Mouse (Mus musculus) monocyte, adult 2 months (primary cell): Measurements from ENCODE around the gene Ciao2a.

Experiments used
- DNase-seq, 2 experiments: peaks; one replicate each; pipeline ENCODE4 v3.0.0; 2022; ENCODE audit warnings: low spot score in 2 of 2, low read depth in 1 of 2

Gene Ciao2a

DNA sequence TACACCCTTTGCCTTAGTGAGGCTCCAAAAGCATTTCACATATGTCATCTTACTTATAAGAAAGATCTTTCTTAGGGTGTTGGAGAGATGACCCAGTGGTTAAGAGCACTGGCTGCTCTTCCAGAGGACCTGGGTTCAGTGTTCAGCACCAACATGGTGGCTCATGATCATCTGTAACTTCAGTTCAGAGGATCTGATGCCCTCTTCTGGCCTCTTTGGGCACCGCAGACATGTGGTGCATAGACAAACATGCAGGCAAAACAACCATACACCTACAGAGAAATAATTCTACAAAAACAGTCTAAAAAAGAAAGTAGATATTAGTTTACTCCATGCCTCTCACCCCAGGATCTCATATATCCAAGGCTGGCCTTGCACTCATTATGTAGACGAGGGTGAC is 33.7 kb downstream of the Ciao2a start:
- no peak for DNase-seq

- no peak for DNase-seq
Observed at GRCm38 (mm10) chr9:66162995-66163394, 36.6 kb downstream of the Ciao2a start.

GRCm38 (mm10) chr9:66167222-66167621 is 40.8 kb downstream of the Ciao2a start:
- DNase-seq: no peak

DNA sequence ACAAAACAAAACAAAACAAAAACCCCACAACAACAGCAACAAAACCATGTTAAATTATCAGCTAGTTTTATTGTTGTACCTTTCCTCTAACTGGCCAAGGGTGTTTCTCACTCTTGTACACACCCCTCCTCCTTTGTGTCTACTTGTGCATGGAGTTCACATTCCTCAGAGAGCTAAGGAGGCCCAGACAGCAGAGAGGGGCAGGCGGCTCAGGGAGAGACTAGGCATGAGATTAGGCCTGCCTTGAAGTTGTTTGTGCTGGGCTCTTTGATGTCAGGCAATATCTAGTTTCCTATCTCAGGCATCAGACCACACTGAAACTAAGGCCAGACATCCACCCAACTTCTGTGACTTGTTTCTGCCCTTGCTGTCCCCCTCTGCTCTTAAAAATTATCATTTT is 41.8 kb downstream of the Ciao2a start:
- no peak for DNase-seq

DNA sequence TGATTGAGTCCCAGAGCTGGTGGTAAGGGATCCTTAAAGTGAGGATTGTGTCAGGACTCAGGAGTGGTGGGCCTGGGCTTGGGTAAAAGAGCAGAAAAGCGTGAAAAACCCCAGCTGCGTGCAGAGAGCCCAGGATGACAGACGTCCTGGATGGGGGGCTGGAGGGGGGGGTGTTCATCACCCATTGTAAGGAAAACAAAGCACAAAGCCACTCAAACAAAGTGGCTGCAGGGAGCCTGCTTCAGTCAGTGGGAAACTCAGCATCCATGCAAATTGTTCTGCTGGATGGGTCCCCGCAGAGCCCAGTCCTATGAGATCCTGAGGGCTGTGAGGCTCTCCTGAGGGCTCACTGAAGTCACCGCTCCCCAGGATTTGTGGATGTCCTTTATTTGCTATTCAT is 44.1 kb downstream of the Ciao2a start:
- no peak for DNase-seq

- DNase-seq: no peak
Observed at GRCm38 (mm10) chr9:66171275-66171921, 45.0 kb downstream of the Ciao2a start.

DNA sequence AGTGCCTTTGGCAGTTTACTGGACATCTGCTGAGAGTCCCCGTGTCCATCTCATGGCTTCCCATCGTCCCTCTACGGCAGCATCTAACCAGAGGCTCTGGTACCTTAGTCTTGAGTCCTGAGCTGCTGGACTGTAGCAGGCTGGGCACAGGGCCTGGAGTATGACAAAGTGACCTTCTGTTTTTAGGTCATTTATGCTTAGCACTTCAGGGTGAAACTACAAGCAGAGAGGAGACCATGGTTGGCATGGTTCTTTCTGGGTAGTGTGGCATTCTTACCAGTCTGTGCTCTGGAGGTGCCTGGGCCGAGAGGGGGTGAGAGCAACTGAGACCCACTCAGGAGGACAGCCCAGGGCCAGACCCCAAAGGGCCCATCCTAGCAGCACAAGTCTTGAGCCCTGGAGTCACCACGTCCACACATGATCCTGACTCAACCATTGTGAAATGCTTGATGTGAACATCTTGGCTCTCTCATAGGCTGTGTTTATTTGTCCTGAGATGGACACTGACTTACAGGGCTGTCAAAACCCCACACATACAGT is 47.0 kb downstream of the Ciao2a start:
- DNase-seq: no peak

GRCm38 (mm10) chr9:66174985-66175384 is 48.6 kb downstream of the Ciao2a start:
- DNase-seq: no peak

- DNase-seq: no peak
Observed at GRCm38 (mm10) chr9:66177975-66178374, 51.6 kb downstream of the Ciao2a start.

DNA sequence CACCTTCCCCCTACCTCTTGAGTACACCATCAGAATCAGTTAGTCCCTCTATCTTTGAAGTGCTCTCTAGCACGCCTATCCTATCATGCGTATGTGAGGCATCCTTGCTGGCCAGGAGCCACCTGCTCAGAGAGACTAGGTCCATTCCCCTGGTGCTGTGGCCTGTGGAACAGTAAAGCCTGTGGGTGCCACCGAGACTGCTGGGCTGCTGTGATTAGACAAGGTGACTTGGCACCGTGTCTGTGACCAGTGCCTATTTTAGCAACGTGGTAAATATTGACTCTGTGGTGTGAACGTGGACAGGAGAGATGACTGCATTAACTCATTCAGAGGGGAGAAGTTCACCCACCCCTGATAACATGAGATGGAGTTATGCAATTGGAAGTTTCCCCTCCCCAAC is 53.4 kb downstream of the Ciao2a start:
- no peak for DNase-seq

- DNase-seq: no peak
Observed at GRCm38 (mm10) chr9:66181126-66181825, 54.9 kb downstream of the Ciao2a start.

GRCm38 (mm10) chr9:66181826-66182678 is 55.6 kb downstream of the Ciao2a start:
- no peak for DNase-seq

GRCm38 (mm10) chr9:66182679-66182993 is 56.2 kb downstream of the Ciao2a start:
- no peak for DNase-seq

GRCm38 (mm10) chr9:66183023-66183422 is 56.6 kb downstream of the Ciao2a start:
- DNase-seq: no peak

DNA sequence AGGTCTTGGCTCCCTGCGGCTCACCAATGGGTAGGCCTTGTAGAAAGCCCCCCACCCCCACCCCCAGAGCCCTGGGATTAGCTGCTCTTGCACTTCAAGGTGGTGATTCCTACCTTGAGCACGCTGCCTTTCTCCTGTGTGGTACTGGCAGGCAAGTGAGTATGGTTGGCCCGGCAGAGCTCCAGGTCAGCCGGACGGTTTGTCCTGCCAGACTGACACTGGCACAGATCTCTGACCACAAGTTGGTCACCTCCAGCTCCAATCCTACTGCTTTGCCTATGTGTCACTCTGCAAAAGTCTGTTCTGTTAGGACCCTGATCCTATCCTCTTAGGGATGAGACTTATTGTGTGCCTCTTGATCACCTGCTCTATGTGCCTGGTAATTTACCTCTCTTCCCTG is 58.2 kb downstream of the Ciao2a start:
- DNase-seq: no peak

- no peak for DNase-seq
Observed at GRCm38 (mm10) chr9:66186426-66186825, 60.0 kb downstream of the Ciao2a start.
